Mouse (Mus musculus): ENCODE measurements around the gene Trmt112. TPM values are rescaled to one million over a fixed set of nuclear protein-coding genes. Genes with fewer than 3 reads are reported as not detected.
"Not testable (repeated sequence)": the region's sequence is repeated elsewhere in the genome, so short reads cannot be mapped to it uniquely, and the experiment has no call there.

Trmt112 gene
- total RNA-seq, 2 experiments from 2014 or later, result 31.7 to 38.8 TPM

DNA sequence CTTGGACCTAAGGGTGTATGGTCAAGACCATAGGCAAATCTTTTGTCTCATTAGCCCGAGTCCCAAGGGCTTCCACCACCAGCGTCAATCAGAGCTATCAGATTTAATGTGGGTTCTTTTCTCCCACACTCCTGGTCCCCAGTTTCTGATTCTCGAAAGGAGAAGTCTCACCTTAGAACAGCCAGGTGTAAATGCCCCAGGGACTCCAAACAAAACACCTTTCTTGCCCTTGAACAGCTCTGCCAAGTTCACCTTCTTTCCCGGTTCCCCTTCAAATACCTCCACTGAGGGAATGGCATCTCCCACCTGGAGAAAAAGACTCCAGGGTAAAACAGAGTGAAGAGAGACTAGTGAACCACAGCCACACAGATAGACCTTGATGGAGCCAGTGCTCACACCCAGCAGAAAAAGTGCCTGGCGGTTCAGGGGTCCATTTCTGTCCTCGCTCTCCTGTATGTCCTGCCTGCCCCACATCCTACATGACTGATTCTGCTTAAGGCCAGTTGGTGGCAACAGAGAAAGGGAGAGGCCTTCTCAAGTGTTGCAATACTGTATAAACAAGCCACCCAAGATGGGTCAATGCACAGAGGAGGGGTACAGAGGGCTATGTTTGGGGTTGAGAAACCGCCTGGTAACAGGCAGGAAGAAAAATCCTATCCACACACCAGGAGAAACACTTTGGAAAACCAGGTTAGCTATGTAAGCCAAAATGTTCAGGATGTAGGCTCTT, 1.5 kb upstream of the Trmt112 start:
- no peak for DNase-seq
- intact Hi-C loops (cut with DNase I), result no loop called here

DNA sequence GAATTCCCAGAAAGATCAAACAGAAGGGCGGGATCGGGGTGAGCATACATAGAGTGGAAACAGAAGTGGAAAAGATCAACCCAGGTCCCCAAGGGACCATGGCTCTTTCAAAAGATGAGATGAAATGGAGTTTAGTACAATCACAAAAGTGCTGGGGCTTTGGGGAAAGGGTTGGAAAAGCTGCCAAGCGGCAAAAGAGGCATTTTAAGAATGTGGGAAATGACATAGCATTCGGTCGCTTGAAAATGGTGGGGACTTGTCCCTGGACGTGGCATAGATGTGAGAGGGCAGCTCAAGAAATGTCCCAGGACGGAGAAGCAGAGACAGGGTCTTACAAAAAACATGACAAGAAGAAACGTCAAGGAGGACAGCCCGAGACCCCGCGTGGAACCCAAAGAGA, 477 bp upstream of the Trmt112 start:
- DNase-seq, result no peak

DNA sequence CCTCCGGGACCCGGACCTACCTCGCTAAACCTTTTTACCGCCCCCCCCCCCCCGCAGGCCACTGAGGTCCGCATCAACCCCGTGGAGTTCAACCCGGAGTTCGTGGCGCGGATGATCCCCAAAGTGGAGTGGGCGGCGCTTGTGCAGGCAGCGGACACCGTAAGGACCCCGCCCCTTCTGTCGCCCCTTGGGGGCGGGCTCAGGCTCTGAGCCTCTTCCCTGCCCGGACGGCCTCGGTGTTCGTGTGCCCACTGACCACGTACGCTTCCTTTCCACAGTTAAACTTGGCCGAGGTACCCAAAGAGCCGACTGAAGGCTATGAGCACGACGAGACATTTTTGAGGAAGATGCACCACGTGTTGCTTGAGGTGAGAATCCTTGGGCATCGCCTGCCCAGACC, 808 bp downstream of the Trmt112 start:
- intact Hi-C loops (cut with DNase I); DNase-seq: not testable (repeated sequence)

More for the DNA sequence above, 477 bp upstream of the Trmt112 start:
- intact Hi-C loops (cut with DNase I), result no loop called here

DNA sequence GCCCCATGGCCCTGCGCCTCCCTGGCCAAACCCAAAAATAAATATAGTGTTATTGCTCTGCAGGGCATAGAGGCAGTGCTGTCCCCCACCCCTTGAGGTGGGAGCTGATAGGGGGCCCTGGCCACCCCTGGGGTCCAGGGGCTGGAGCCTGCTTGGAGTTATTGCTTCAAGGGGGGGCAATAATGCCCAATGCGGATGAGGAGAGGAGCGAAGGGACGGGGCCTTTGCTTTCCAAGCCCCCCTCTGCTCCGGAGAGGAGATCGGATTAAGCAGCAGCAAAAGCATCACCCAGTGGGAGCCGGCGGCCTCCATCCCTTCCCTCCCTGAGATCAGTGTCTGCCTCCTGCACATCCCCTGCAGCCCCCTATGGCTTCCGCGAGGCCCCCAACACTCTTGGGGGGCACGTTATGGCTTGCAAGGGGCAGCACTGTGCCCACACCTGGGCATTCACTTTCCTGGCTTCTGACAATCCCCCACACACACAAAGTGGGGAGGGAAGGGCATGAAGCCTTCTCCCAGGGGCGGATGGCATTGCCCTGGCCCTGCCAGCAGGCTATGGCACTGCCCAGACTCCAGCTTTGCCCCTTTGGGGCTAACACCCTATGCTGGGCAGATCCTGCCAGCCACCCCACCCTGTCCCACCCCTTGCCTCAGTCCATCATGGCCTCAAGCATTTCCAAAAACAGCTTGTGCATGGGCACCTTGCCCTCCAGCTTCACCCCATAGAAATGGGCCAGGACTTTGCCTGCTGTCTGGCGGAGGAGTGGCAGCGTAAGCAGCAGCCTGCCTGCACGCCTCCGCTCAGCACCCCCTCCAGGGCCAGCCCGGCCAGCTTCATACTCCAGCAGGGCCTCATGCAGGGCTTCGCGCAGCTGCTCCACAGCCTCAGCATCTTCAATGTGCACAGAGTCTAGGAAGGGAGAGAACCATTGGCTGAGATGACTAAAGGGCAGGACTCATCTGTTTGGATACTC, 1.9 kb downstream of the Trmt112 start:
- DNase-seq, result no peak
- intact Hi-C loops (cut with DNase I), result no loop called here

DNA sequence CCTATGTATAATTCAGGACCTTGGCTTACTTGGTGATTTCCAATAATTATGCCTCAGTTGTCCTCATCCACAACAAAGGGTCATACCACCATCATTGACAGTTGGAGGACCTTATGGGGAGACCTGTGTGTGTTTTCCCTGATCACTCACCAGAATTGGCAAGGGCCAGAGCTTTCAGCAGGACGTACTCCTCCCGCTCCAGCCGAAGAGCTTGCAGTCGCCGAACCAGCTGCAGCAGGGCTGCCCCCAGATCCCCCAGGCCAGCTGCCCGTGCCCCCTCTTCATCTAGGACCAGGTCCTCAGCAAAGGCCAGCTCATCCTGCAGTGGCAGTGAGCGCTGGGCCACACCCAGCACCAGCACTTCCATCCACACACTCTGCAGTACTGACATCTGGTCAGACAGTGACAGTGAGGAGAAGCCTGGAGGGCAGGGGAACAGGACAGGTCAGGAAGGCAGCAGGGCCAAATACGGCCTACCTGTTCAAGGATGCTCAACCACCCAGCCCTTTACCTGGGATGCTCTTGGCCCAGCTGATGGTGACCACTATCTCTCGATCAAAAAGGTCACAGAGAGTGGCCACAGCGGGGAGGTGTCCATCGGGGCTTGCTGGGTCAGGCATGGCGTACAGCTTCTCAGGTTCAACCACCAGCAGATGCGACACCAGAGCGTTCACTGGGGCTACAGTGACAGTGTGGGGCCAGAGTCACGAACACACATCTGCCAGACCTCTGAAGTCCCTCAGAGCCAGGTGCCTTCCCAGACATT, 2.9 kb downstream of the Trmt112 start:
- intact Hi-C loops (cut with DNase I), result no loop called here
- DNase-seq, result peak in 1 of 2 experiments; percentile 13

DNA sequence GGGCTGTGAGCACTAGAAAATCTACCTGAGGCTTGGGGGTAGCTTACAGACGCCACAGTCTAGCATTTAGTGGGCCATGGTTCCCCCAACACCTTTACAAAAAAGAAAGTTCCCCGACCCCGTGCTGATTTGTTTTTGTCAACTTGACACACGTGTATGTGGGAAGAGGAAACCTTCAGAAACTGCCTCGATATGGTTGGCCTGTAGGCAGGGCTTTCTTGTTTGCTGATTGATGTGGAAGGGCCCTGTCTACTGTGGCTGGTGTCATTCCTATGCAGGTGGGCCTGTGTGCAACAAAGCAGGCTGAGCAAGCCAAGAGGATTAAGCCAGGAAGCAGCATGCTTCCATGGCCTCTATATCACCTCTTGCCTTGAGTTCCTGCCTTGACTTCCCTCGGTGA, 3.5 kb downstream of the Trmt112 start:
- peak in 1 of 2 experiments; percentile 4 for DNase-seq

DNA sequence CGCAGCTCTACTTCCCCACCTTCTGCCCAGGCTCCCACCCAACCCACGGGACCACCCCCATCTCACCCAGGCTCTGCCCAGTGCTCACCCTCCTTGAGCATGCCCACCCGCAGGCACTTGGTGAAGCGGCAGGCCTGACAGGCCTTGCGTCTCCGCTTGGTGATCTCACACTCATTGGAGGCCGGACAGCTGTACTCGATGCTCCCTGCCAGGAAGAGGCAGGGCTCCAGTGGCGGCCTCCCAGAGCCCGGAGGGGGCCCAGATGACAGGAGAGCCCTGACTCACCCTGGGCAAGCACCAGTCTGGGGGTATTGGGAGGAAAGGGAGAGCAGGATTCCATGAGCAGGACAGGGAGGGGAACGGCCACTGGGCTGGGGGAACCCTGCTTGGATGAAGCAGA, 4.5 kb downstream of the Trmt112 start:
- intact Hi-C loops (cut with DNase I), result no loop called here
- DNase-seq, result peak in 1 of 2 experiments; percentile 29

More for the DNA sequence above, 3.5 kb downstream of the Trmt112 start:
- intact Hi-C loops (cut with DNase I), result no loop called here

DNA sequence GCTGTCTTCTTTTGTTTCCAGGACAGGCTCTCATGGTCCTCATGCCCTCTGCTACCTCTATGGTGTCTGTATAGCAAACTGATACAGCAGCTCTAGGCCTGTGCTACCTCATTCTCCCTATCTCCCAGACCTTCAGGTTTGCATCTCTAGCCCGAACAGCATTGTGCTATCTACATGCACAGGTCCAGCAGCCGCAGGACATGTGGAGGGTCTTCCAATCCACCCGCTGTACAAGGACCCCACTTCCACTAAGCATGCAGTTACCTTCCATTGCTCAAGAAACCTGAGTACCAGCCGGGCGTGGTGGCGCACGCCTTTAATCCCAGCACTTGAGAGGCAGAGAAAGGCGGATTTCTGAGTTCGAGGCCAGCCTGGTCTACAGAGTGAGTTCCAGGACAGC, 5.0 kb downstream of the Trmt112 start:
- no peak for DNase-seq
- intact Hi-C loops (cut with DNase I), result no loop called here

DNA sequence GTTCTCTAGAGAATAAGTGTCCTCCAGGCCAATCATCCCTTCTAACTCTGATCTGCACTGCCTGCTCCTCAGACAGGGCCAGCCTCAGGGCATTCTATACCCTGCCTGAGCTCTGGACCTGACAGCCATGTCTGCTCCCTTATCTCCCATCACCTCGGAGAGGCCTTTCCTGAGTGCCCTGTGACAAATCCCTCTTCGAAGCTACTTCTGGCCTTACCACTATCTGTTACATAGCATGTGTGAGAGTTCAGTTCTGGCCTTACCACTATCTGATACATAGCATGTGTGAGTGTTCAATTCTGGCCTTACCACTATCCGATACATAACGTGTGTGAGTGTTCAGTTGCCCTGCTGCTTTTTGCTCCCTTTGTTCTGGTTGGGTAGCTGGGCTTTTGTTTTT, 5.8 kb downstream of the Trmt112 start:
- DNase-seq, result no peak
- intact Hi-C loops (cut with DNase I), result no loop called here

DNA sequence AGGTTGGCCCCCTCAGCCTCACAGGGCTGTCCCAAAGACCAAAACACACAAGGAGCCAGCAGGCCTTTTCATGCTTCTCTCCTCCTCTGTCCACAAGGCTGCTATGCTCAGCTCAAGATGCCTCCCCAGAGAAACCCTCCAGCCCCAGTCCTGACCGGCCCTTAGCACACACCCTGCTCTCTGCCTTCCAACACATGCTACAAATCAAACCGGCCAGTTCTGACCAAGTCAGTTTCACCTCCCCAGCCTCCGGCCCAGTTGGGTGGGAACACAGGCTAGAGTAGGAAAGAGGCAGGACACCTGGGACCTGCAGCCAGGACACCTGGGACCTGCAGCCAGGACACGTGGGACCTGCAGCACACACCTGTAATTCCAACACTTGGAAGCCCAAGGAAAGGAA, 7.0 kb downstream of the Trmt112 start:
- intact Hi-C loops (cut with DNase I), result no loop called here

DNA sequence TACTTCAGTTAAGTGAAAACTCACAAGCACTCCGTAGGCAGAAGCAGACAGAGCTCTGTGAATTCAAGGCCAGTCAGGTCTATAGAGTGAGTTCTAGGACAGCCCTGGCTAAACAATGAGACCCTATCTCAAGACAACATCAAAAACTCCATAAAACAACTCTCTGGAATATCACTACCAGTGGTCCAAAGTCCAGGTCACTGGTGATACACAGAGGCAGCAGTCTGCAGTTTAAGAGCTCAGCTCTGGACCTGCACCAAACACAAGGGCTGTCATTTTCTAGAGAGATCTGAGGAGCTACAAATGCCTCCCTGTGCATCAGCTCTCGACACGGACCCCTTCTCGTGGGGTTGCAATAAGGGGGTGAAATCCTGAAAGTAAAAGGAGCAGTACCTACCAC, 8.8 kb downstream of the Trmt112 start:
- intact Hi-C loops (cut with DNase I), result no loop called here
- DNase-seq, result no peak

More for the DNA sequence above, 7.0 kb downstream of the Trmt112 start:
- no peak for DNase-seq

DNA sequence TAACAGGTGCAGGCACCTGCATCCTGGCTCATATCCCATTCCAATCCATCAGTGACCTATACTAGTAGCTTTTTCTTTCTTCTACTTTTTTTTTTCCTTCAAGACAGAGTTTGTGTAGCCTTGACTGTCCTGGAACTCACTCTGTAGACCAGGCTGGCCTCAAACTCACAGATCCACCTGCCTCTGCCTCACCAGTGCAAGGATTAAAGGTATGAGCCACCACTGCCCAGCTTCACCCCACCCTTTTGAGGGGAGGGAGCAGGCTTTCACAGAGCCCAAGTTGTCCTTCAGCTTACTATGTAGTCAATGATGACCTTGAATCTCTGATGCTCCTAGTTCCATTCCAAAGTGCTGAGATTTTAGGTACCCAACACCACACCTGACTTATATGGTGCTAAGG, 9.9 kb downstream of the Trmt112 start:
- DNase-seq, result no peak
- intact Hi-C loops (cut with DNase I), result no loop called here

DNA sequence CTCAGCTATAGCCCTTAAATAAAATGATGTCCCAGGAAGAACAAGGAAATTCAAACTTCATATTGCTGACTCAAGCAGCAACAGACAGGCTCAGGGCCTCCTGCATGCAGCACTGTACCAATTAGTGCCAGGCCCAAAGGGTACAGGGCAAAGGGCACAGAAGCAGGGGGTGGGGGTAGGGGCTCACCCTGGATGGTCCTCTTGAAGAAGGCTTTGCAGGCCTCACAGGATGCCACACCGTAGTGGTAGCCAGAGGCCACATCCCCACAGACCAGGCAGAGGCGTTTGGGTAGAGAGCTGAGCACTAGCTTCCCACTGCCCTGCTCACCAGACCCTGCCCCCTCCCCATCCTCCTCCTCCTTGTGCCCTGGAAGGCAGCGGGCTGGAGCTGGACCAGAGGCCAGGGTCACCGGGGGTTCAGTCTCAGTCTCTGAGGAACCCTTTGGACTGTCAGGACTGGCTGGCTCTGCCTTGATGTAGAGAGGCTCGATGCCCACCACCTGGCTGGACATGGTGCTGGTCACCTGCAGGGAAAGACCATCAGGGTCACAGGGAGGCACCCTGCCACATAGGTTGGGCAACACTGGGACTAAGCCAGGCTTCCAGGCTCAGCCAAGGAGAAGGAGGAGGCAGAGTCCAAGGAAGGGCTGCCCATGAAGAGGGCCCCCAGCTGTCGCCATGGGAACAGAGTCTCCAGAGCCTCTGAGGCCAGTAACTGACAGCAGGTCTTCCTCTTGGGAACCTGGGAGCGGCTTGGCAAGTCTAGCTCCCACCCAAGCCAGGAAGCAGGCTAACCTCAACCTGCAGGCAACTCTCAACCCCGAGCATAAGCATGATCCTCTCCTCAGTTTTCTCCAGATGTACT, 10.6 kb downstream of the Trmt112 start:
- no peak for DNase-seq
- intact Hi-C loops (cut with DNase I), result no loop called here

DNA sequence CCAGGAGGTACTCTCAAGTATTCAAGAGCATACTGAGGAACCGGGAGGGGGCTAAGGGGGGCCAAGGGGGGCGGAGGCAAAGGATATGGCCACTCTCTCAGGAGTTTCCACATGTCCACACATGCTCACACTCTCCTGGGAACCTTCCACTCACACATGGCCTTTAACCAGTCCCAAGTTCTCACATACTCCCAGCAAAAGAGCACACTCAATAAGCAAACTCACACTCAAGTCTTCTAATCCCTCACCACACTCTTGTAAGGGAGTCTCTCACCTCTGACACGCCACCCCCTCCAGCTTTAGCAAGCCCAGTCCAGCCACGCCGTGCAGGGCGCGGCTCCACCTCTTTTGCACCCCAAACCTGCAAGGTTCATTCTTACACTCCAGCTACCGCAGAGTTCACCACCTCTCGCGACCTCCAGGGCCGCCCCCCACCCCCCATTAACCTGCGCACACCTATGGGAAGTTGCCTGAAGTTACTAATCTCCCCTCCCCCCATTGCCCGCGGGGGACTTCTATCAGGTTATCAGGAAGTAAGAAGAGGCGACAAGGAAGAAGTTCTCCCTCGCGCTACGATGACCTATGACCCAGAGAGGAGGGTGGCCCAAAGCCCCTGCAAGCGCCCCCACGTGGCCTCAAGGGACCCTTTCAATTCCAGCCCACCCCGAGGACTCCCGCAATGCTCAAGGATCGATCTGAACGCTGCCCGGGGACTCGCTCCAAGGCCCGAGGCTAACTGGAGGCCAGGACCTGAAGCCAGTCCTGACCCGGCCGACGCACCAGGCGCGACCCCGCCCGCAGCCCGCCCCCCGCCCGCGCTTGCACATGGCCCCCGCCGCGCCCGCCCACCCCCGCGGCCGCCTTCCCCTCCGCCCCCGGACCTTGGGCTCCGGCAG, 11.5 kb downstream of the Trmt112 start:
- intact Hi-C loops (cut with DNase I), result no loop called here

DNA sequence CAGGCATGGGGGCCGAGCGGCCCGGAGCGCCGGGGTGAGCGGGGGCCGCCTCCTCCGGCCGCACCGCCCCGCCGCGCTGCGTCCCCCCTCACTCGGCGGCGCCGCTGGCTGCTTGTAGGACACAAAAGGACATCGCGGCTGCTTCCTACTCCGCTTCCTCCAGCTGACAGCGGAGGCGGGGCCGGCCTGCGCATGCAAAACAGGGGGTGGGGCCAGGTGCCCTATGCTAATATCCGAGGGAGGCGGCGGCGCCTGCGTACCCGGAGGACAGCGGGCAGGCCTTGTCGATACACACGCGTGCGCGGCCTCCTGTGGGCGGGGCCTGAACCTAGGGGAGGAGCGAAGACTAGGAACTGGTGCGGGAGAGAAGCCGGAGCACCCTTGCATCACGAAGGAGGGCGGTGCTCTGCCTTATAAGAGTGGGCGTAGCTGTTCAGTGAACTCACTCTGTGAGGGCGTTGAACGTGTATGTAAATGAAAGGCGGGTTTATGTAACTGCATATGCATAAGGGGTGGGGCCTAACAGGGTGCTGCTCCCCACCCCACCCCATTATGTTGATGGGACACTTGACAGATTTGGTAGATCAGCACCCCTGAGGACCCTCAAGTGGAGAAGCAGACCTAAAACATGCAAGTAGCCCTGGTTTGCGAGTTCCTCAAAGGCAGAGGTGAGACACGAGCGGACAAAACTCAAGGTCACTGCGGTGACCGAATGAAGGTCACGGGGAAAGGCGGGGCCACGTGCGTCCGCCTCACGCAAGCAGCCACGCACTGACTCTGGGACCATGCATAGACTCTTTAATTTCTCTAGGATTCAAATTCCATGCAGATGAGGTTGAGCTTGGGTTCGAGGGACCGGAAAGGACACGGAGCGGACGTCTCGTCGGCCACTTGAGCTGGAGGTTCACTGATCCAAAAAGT, 12.4 kb downstream of the Trmt112 start, which contains the start of gene Esrra:
Gene Esrra (minus strand): TSS at position 167 of the 921 bp plus-strand sequence.
- intact Hi-C loops (cut with DNase I), result no loop called here

More for the DNA sequence above, 11.5 kb downstream of the Trmt112 start:
- peak in 1 of 2 experiments; percentile 49 for DNase-seq

DNA sequence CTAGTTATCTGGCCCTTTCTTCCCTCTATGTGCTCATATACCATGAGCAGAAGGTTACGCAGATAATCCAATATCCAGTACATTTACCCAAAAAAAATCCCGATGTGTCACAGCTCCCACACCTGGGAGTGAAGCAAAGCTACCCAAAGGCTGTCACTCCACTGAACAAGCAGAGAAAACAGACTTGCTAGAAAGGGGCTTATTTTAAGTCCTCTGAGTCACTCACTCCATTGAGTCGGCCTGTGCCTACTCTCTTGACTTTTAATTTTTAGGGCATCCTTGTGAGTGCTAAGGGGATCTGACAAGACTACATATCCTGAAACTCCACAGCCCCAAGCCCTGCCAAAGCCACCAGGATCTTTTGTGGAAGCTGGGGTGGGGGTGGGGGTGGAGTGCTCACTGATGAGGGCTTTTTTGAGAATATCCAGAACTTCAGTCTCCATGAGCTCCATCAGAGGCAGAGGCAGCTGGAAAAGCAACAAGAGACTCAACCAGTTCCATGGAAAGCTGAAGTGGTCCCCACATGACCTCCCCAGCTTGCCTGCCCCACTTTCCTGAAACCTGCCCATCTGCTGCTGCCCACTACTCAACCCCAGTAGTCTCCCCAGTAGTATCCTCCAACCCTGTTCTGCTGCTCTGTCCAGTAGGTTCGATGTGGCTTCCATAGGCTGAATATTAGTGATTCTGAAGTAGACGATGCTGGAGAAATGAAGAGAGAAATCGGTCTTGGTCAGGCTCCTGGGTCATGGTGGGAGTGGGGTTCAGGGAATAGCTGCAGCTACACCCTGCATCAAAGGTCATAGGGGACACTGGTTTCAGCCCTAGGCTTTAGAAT, 13.6 kb downstream of the Trmt112 start:
- intact Hi-C loops (cut with DNase I), result no loop called here
- no peak for DNase-seq

More for the DNA sequence above, 12.4 kb downstream of the Trmt112 start, which contains the start of gene Esrra:
- DNase-seq, result peak; percentile 100
